Mouse (Mus musculus) embryonic stem cell, embryonic (primary cell): ENCODE measurements around the gene Tbx1.

ENCODE experiments used
- CTCF ChIA-PET, 4 experiments: fragments of 300-600 bp in 2 of 4; fragments of 350-600 bp in 2 of 4; sonication (Branson Sonifier 250); formaldehyde crosslinking; loops; one replicate each; lab custom pipeline; 2022; ENCODE audit warnings: inconsistent platforms in 2 of 4; lab: Charles Lee
- POLR2A ChIA-PET, 4 experiments: fragments of 300-600 bp in 2 of 4; fragments of 350-600 bp in 2 of 4; sonication (Branson Sonifier 250); formaldehyde crosslinking; loops; one replicate each; lab custom pipeline; 2022; ENCODE audit warnings: antibody characterized with exemption in 4 of 4, inconsistent platforms in 1 of 4; lab: Charles Lee

The Tbx1 gene

GRCm38 (mm10) chr16:18589804-18590790, at the start of gene Tbx1:
Gene Tbx1, minus strand, starts transcription at chr16:18590671.
- ChIA-PET CTCF (interaction anchor here in 3 of 4 experiments (0.7 to 1.9 kb wide), 9 partner anchors 13 to 147 kb away, joined by 3 to 7 read pairs (median 4); no protein-coding TSS in a partner anchor), POLR2A (interaction anchor here in 3 of 4 experiments (0.6 to 2.5 kb wide), 12 partner anchors 12 to 245 kb away, joined by 3 to 7 read pairs (median 4); partner anchors contain the start of genes Cdc45 (in 1 of the 3), Gp1bb (in 1 of the 3) and Ufd1 (in 1 of the 3))

- CTCF ChIA-PET: interaction anchor here in 1 of 4 experiments (0.6 to 1.1 kb wide), 2 partner anchors 47 to 196 kb away, joined by 3 read pairs; no protein-coding TSS in a partner anchor
- POLR2A ChIA-PET: interaction anchor here in 1 of 4 experiments (0.7 kb wide), 1 partner anchor 101 kb away, joined by 6 read pairs; no protein-coding TSS in a partner anchor
These were observed 49.0 kb upstream of the Tbx1 start for GRCm38 (mm10) chr16:18639382-18639929.

- ChIA-PET CTCF (interaction anchor here in 1 of 4 experiments (1.1 kb wide), 1 partner anchor 195 kb away, joined by 3 read pairs; no protein-coding TSS in a partner anchor), POLR2A (no interaction called here)
These were observed 47.9 kb upstream of the Tbx1 start for GRCm38 (mm10) chr16:18638396-18638795.

GRCm38 (mm10) chr16:18636804-18637203, 46.3 kb upstream of the Tbx1 start:
- POLR2A ChIA-PET: interaction anchor here in 1 of 4 experiments (0.7 to 0.9 kb wide), 2 partner anchors 12 to 40 kb away, joined by 3 read pairs; no protein-coding TSS in a partner anchor

GRCm38 (mm10) chr16:18636401-18636800, 45.9 kb upstream of the Tbx1 start:
- ChIA-PET CTCF (interaction anchor here in 1 of 4 experiments (0.6 kb wide), 1 partner anchor 21 kb away, joined by 7 read pairs; no protein-coding TSS in a partner anchor), POLR2A (no interaction called here)

More at GRCm38 (mm10) chr16:18636804-18637203, 46.3 kb upstream of the Tbx1 start:
- CTCF ChIA-PET: no interaction called here

GRCm38 (mm10) chr16:18633333-18633732, 42.9 kb upstream of the Tbx1 start:
- POLR2A ChIA-PET: interaction anchor here in 1 of 4 experiments (0.7 kb wide), 1 partner anchor 398 kb away, joined by 3 read pairs; no protein-coding TSS in a partner anchor
- CTCF ChIA-PET: interaction anchor here in 3 of 4 experiments (0.6 to 1.5 kb wide), 5 partner anchors 12 to 295 kb away, joined by 3 to 5 read pairs (median 3); partner anchors contain the start of genes Cdc45 (in 1 of the 3) and Ufd1 (in 1 of the 3)

- CTCF ChIA-PET: interaction anchor here in 2 of 4 experiments (0.9 to 1.5 kb wide), 4 partner anchors 13 to 63 kb away, joined by 3 to 5 read pairs (median 4); no protein-coding TSS in a partner anchor
These were observed 42.3 kb upstream of the Tbx1 start for GRCm38 (mm10) chr16:18632816-18633215.

GRCm38 (mm10) chr16:18632059-18632458, 41.6 kb upstream of the Tbx1 start:
- POLR2A ChIA-PET: interaction anchor here in 2 of 4 experiments (0.6 to 1.2 kb wide), 7 partner anchors 34 to 420 kb away, joined by 3 to 5 read pairs (median 3); no protein-coding TSS in a partner anchor
- CTCF ChIA-PET: interaction anchor here in 2 of 4 experiments (0.6 to 1.2 kb wide), 8 partner anchors 9 to 596 kb away, joined by 3 to 7 read pairs (median 4); no protein-coding TSS in a partner anchor

More at GRCm38 (mm10) chr16:18632816-18633215, 42.3 kb upstream of the Tbx1 start:
- POLR2A ChIA-PET: interaction anchor here in 1 of 4 experiments (0.7 to 1.2 kb wide), 2 partner anchors 34 to 180 kb away, joined by 3 read pairs; no protein-coding TSS in a partner anchor

- POLR2A ChIA-PET: interaction anchor here in 1 of 4 experiments (0.6 to 1.3 kb wide), 2 partner anchors 13 to 100 kb away, joined by 3 to 4 read pairs; no protein-coding TSS in a partner anchor
- CTCF ChIA-PET: interaction anchor here in 1 of 4 experiments (1.2 kb wide), 1 partner anchor 188 kb away, joined by 3 read pairs; no protein-coding TSS in a partner anchor
These were observed 40.7 kb upstream of the Tbx1 start for GRCm38 (mm10) chr16:18631141-18631540.

- POLR2A ChIA-PET: interaction anchor here in 1 of 4 experiments (0.6 to 1.3 kb wide), 2 partner anchors 12 to 19 kb away, joined by 4 to 5 read pairs; no protein-coding TSS in a partner anchor
- CTCF ChIA-PET: interaction anchor here in 2 of 4 experiments (0.5 to 0.6 kb wide), 2 partner anchors 46 to 322 kb away, joined by 3 to 4 read pairs; no protein-coding TSS in a partner anchor
These were observed 39.8 kb upstream of the Tbx1 start for GRCm38 (mm10) chr16:18630291-18630690.

GRCm38 (mm10) chr16:18629390-18630231, 39.1 kb upstream of the Tbx1 start, which contains the start of gene Sept5:
Gene Sept5, minus strand, starts transcription at chr16:18629954.
- ChIA-PET CTCF (interaction anchor here in 2 of 4 experiments (0.5 to 0.6 kb wide), 2 partner anchors 45 to 323 kb away, joined by 3 to 4 read pairs; no protein-coding TSS in a partner anchor), POLR2A (interaction anchor here in 2 of 4 experiments (0.6 to 0.9 kb wide), 2 partner anchors 20 to 249 kb away, joined by 3 to 5 read pairs; no protein-coding TSS in a partner anchor)

GRCm38 (mm10) chr16:18628948-18629340, 38.5 kb upstream of the Tbx1 start:
- ChIA-PET POLR2A (interaction anchor here in 1 of 4 experiments (0.7 to 0.9 kb wide), 2 partner anchors 248 to 249 kb away, joined by 3 read pairs; partner anchors contain the start of genes Hira and Mrpl40), CTCF (no interaction called here)

GRCm38 (mm10) chr16:18628206-18628947, 37.9 kb upstream of the Tbx1 start:
- POLR2A ChIA-PET: interaction anchor here in 3 of 4 experiments (0.5 to 0.9 kb wide), 5 partner anchors 127 to 287 kb away, joined by 3 read pairs; partner anchors contain the start of genes Hira (in 1 of the 3) and Mrpl40 (in 1 of the 3)
- CTCF ChIA-PET: interaction anchor here in 1 of 4 experiments (0.6 kb wide), 1 partner anchor 248 kb away, joined by 3 read pairs; the partner anchor contains the start of genes Hira and Mrpl40

- ChIA-PET POLR2A (interaction anchor here in 1 of 4 experiments (0.9 kb wide), 1 partner anchor 249 kb away, joined by 3 read pairs; the partner anchor contains the start of genes Hira and Mrpl40), CTCF (no interaction called here)
These were observed 36.7 kb upstream of the Tbx1 start for GRCm38 (mm10) chr16:18627163-18627562.

GRCm38 (mm10) chr16:18626376-18626878, 36.0 kb upstream of the Tbx1 start, which contains the start of gene Gm49601:
Gene Gm49601, minus strand, starts transcription at chr16:18626427.
- ChIA-PET CTCF (interaction anchor here in 1 of 4 experiments (1.0 kb wide), 1 partner anchor 183 kb away, joined by 3 read pairs; no protein-coding TSS in a partner anchor), POLR2A (interaction anchor here in 2 of 4 experiments (0.5 to 1.5 kb wide), 2 partner anchors 11 to 21 kb away, joined by 3 read pairs; no protein-coding TSS in a partner anchor)
